Mouse (Mus musculus) kidney, postnatal 10 days (tissue): ENCODE data around the gene Jakmip3.

ENCODE experiments used
- DNase-seq: peaks from one replicate; pipeline ENCODE4 v3.0.0; 2021; ENCODE audit warnings: mixed read lengths

Jakmip3 gene

DNA sequence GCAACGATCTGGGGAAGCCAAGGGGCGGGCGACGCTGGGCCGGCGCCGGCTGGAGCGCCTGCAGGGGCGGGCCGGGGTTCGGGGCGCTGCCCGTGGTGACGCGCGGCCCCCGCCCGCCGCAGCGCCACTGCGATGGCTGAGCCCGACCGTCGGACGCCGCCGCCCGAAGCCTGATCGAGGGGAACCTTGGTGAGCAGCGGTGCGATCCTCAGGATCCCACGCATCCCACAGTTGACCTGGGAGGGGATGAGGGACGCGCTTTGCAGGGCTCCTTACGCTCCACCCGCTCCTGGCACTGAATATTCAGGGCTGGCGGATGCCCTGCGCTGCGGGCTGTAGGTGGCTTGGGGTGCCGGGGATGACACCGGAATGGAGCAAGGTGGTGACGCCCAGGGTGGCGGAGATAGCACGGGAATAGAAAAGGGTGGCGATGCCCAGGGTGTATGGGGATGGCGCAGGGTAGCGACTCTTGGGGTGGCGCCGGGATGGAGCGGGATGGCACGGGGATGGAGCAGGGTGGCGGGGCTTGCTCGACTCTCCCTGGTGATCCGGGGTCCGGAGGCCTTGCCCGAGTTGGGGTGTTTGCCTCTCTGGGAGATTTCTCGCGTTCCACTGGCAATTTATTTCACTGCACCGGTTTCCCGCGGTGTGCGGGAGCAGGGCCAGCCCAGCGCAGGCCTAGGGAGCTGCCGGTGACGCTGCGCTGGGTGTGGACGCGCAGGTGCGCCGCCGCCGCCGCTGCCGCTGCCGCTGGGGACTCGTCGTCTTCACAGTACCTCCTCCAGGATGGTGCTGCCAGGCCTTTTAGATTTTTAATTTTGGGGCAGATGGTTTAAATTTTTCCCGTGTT lies at the start of gene Jakmip3:
Jakmip3 (plus strand) TSS at position 119 of the 850 bp plus-strand sequence.
- DNase-seq, result no peak

DNA sequence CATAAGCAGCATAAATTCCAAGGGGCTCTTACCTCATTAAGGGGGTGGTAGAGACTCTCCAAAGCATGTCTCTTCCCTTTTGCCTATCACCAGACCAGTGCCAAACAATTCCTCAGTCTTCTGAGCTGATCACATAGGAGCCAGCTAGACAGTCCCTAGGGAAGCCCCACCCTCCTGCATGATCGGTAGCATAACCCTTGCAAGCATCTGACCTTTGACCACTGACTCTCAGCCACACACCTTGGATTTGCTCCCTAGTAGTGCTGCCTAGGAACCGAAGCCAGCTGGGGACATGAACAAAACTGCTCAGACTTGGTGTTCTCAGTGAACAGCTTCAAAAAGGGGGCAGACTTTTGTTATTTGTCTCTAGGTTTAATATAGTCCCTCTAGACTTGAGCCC lies 42.4 kb upstream of the Jakmip3 start:
- DNase-seq, result peak; percentile 30

DNA sequence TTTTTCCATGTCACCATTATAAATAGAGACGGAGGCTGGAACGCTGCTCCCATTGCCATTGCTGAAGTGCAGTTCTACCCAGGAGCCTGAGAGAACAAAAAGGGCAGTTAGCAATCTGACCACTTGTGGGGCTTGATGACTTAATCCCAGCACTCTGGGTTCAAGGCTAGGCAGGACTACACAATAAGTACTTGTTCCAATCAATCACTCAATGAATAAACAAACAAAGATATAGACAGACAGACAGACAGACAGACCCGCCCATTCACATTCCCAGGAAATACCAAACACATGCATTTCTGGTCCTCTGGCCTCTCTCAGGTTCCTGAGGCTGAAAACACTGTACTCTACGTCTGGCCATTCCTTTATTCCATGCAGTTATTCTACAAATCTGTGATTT lies 41.8 kb upstream of the Jakmip3 start:
- no peak for DNase-seq

DNA sequence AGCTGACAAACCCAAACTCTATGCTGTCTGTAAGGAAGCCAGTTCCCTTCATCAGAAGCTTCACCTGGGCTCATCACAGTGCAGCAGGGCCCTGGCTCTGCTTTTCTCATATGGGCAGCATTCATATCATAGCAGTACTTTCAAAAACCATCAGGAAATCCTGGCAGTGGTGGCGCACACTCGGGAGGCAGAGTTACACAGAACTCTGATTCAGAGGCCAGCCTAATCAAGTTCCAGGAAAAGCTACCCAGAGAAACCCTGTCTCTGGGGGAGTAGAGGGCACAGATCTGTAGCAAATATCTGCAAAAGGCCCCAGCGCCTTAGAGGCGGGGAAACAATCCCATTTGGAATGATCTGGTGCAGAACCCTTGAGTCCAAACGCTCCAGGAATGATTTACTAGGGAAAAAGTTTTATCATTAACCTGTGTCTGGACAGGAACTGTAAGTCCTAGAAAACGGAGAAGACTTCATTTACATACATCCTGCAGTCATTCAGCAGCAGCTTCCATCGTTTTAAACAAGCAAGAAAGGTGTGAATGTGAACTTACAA lies 36.6 kb upstream of the Jakmip3 start:
- peak; percentile 45 for DNase-seq

DNA sequence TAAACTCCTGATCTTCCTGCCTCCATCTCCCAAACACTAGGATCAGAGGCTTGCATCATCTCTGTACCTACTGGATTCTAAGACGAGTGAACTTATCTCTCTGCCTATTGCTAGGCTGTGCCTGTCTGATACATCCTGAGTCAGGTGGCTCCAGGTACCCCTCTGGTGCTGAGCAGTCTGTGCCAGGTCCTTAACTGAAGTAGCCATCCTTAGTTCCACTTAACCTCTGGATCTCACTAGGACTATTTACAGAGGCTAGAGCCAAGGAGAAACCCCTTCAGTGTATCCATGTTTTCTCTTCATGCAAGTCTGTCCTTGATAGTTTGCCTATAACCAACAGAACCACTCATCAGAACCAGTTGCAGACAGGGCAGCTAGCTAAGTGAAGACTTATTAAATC lies 34.1 kb upstream of the Jakmip3 start:
- no peak for DNase-seq

DNA sequence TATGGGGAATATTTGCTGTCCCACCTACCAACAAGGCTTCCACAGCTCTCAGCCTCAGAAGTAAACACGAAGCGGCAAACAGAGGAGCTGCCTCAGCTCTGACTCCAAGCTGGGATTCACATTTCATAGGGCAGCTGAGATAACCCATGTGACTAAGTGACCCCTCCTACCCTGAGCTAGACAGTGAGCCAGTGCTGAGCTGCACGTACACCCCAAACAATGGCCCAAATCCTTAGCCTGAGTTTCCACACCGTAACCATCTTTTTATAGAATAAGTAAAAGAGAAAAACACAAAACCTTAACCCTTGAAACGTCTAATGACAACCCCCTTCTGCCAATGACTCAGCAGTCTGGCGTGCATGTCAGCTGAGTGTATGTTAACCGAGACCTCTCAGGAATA lies 33.5 kb upstream of the Jakmip3 start:
- DNase-seq, result peak; percentile 54

DNA sequence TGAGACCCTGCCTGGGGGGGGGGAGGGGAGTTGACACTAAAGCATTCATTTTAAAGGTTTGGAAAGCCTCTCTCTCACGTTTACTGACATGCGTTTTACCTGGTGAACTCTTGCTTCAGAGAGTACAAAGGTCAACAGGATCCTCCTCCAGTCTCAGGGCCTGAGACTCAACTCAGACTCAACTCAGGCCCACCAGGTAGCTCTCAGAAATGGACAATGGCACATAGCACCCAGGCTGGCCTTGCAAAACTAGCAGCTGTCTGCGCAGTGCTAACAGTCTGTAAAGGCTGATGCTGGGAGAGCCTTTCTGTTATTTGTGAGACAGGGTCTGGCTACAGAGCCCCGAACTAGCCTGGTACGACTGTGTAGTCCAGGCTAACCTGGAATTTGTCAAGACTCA lies 32.6 kb upstream of the Jakmip3 start:
- DNase-seq, result no peak

DNA sequence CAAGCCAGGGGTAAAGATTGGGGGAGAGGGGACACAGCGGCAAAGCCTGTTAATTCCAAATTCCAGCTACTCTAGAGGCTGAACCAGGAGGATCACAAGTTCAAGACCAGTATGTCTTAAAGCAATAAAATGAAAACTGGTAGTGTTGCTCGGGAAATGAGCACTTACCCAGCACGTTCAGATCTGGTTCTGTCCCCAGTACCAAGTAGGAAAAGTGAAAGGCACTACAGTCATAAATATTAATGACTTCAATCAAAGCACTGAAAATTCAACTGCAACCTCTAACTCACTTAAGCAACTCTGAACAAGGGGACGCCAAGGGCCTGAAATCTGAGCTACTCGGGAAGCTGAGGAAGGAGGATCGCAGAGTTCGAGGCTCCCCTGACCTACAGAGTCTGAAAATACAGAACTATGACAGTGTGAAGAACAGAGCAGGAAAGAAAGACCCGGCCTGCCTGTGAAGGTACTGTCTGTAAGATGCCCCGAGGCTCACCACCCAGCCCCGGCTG lies 31.7 kb upstream of the Jakmip3 start:
- DNase-seq, result no peak

DNA sequence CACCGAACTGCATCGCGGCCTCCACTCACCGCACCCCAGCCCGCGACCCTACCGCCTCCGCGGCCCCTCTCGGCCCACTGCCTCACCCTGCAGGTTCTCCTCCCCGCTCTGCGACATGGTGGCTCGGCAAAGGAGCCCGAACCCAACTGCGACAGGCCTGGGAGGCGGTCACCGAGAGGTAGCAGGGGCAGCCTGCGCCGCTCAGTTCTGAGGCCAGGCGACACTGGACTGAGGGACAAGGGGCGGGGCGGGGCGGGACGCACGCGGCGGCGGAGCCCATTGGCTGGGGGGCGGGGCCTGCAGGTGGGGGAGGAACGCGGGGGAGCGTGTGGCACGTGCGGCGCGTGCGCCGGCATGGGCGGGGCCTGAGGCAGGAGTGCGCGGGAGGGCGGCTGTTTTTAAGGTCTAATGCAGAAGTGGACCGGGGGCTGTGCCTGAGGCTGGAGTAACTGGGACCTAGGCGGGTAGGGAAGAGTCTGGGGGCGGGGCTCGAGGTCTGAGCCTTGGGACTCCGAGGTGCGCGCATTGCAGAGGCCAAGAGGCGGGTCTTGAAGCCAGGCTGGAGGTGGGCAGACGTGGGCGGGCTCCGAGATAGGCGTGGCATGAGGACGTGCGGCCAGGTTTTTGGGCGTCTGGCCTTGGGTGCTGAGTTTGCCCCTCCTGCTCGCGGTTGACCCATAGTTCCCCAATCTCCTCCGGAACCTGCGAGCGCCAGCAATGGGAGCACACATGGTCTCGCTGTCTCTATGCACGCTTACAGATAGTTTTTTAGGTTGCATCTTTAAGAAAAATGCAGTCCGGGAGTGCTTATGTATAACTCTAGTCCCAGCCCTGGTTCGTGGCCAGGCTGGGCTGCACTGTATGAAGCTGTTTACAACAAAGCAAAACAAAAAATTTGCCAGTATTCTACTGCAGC lies 31.0 kb upstream of the Jakmip3 start, which contains the start of gene Bnip3:
Bnip3 (minus strand) TSS at position 243 of the 916 bp plus-strand sequence.
- DNase-seq, result peak; percentile 94

DNA sequence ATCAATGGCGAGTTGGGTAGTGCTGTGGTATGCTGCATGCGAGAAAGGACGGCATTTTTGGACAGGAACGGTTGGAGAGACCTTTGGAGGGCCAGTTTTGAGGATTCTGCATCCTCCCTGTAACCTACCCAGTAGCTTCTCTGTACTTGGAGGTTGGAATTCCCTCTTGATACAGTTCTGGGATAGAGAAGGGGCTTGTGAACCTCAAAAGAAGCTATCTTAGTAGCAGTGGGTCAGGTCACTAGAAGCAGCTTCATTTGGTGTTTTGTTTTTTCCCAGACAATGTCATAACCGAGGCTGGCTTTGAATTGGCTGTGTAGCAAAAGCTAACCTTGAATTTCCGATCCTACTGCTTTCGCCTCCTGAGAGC lies 30.4 kb upstream of the Jakmip3 start:
- DNase-seq, result no peak

DNA sequence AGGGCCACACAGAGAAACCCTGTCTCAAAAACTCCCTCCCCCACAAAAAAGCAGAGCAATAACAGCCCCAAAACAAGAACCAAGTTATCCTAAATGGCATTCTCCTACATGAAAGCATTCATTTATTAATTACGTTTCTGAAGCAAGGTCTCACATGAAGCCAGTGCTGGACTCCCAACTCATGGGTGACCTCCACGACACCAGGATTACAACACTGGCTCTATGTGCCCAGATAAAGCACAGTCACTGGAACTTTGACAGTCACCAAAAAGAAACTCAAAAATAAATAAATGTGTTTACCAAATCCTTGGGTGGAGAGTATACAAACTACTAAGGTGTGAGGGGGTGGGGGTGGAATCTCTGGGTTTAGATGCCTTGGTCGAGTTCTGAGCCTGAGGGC lies 26.9 kb upstream of the Jakmip3 start:
- no peak for DNase-seq

DNA sequence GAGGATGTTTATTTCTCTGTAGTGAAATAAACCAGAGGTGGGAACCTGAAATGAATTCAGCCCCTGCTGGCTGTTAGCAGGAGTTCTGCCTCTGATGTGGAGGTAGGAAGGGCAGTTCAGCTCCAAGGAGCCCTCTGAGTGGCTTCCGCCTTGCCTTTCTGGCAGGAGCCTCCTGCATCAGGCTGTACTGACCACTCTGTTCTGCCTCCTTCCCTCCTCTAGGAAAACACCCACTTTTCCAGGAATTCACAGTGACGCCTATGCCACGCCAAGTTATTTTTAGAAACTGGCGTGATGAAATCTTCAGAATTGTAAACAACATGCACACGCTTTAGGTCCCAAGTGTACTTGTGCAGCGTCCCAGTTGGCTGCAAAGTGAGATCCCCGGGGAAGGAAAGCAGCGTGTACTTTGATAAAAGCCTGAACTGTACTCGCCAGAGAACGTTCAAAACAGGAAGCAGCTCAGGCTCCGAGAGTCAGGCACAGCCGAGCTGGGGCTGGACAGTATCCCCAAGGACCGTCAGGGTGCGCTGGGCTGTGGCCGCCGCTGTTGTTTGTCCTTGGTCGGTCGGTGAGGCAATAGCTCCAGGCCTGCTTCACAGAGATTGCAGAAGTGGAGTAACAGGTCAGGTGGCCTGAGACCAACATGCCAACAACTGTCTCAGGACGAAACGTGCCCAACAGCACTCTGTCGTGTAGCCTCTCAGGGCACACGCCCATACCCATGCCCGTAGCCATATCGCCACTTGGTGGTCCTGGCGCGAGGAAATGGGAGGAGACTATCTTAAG lies 21.2 kb upstream of the Jakmip3 start:
- DNase-seq, result peak; percentile 80

DNA sequence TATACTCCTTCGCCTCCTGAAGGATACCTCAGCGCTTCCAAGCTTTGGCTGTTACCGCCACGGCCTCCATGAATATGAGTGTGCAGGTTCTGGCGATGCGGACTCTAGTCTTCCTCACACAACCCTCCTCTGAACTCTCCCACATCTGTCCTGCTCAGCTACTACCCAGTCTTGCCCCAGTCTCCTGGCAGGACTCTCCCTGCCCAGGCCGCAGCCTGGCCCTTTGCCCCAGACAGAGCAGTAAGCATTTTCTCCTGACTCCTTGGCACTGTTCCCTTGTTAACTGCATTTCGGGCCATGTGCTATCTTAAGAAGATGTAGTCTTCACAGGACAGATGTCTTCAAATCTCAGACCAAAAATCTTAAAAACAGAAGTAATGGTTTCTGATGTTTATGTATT lies 18.9 kb upstream of the Jakmip3 start:
- peak; percentile 34 for DNase-seq

DNA sequence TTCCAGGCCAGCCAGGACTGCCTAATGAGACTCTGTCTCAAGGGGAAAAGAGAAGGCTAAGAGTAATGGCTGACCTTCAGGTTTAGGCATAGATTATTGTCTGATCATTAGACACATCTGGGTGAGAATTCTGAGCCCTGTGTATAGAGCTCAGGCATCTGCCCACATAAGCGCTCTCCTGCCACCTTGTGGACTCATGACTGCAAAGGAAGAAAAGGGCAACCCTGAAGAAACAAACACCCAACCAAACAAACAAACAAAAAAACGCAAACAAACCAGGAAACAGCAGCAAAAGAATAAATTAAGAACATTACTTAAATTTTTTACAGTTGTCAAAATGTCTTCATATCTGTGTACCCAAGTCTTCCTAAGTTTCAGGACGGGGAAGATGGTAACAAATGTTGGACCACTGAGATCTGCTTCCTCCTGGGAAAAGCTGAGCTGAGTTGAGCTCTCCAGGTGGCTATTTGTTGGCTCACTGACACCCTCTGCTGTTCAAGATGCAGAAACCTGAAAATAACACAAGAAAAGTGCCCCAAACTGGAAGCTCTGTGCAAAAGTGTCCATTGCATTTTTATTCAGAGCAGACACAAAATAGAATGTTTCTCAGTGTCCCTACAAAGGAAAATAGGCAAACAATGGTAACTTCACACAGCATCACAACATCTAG lies 16.6 kb upstream of the Jakmip3 start:
- peak; percentile 66 for DNase-seq

DNA sequence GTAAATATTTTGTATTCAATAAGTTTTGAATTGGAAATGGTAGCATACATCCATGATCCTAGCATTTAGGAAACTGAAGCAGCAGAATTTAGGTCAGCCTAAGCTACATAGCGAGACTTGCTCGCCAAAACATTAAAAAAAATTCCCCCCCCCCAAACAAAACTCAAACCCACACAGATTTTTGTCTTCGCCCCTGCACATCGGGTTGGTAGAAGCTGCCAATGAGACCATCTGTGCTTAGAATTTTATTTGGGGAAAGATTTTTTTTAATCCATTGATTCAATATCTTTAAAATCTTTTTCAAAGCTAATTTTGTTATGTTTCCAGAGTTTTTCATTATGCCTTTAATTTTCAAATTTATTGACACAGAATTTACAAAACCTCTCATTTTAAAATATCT lies 12.1 kb upstream of the Jakmip3 start:
- no peak for DNase-seq

DNA sequence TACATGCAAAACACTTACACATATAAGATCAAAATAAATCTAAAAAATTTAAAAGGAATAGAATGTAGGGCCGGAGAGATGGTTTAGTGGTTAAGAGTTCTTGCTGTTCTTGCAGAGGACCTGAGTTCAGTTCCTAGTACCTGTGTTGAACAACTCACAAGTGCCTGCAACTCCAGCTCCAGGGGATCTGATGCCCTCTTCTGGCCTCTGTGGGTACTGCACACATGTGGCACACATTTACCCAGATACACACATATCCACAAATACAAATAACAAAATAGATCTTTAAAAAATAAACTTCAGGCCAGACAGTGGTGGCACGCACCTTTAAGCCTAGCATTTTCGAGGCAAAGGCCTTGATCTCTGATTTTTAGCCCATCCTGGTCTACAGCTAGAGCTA lies 6.0 kb upstream of the Jakmip3 start:
- no peak for DNase-seq

DNA sequence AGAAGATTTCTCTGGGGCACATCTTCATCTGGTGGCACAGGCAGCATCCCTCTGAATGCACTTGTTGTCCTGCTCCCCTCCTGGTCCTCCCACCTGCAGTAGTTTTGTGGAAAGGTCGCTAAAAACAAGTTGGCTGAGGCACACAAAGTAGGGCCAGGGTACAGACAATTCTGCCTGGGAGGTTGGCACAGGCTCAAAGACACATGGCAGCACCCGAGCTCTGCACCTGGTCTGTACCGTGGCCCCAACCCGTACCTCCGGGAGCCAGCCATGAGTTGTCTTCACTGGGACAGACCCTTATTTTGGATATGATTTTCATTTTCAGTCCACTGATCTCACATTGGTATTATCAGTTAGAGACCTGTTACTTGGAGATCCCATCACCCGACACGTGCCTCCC lies 1.5 kb upstream of the Jakmip3 start:
- DNase-seq, result no peak

DNA sequence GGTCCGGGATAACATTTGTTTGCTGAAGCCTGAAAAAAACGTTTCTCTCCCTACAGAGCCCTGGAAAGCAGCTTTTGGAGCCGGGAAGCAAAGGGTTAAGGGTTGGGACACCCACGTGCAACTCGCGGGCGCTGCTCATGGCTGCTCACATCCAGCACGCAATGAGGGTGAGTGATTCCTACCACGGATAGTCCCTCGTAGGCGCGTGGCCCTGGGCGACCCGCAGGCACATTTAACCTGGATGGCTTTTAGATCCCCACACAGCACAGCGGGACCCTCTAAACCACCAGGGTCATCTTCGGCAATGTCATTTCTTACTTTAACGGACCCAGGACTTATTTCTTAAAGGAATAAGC lies 296 bp upstream of the Jakmip3 start:
- DNase-seq, result peak; percentile 15

DNA sequence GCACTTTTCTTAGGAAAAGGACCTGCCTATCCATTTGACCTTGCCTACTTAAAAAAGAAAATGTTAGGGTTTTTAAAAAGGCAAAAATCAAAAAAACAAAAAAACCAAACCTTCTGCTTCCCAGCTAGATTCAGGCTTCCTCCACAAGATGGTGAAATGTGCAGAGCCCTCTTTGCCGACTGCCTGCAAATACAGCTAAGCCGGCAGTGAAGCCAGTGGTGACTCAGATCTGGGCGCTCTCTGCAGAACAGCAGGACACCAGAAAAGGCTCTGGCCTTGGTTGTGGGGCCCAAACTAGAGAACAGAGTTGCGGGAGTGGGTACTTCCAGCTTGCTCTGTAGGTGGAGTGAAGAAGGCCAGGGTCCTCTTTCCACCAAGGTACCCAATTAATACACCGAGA lies 1.0 kb downstream of the Jakmip3 start:
- DNase-seq, result no peak

DNA sequence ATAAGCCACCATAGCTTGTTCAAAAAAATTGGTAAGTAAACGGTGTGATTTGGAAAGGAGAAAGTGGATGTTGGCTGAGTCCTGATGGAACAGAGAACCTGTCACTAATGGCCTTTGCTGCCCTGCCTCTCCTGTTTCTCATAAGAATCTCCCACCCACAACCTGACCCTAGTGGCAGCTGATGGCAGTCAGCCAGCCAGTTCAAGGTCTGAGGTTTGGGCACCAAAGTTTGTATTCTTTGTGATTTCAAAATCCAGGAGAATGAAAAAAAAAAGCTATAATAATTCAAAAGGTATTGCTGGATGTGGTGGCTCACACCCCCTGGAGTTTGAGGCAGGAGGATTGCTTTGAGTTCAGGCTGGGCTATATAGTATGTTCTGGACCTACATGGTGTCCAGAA lies 1.8 kb downstream of the Jakmip3 start:
- DNase-seq, result no peak

DNA sequence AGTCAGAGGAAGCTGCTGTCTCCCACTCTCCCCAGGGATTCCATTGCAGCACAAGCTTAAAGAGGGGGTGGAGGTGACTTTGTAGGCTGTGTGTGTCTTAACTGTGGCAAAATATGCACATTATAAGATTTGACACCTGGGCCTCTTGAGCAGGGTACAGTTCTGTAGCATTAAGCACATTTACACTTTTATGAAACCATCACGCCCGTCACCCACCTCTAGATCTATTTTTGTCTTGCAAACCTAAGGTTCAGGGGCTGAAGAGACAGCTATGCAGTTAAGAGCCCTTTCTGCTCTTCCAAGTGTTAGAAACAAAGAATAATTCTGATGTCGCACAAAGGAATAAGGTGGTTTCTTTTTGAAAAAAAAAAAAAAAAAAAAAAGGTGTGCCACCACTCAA lies 5.1 kb downstream of the Jakmip3 start:
- DNase-seq, result no peak

DNA sequence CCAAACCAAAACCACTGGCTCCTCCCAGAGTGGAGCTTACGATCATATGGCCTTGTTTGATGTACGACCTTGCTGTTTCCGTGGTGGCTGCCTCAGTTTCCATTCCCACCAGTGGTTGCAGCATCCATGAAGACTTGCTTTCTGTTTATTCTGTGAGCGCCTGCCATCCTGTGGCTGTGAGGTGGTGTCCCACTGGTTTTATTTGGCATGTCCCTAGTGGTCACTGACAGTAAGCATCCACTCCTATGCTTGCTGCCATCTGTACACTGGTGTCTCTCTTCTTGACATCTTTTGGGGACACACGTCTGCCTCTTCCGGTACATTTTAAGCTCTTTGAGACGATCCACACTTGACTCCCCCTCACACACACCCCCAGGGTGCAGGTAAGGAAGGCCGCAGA lies 7.2 kb downstream of the Jakmip3 start:
- no peak for DNase-seq
